Mouse (Mus musculus) regulatory T cell (primary cell): ENCODE results near the gene Cnfn.

Experiments used
- in situ Hi-C: fragments of 300-600 bp; cut with MboI, MseI; formaldehyde crosslinking; loops from one replicate; pipeline ENCODE4 v1.15.1; 2025; ENCODE audit warnings: high pct_unique_total_duplicates

Gene Cnfn

DNA sequence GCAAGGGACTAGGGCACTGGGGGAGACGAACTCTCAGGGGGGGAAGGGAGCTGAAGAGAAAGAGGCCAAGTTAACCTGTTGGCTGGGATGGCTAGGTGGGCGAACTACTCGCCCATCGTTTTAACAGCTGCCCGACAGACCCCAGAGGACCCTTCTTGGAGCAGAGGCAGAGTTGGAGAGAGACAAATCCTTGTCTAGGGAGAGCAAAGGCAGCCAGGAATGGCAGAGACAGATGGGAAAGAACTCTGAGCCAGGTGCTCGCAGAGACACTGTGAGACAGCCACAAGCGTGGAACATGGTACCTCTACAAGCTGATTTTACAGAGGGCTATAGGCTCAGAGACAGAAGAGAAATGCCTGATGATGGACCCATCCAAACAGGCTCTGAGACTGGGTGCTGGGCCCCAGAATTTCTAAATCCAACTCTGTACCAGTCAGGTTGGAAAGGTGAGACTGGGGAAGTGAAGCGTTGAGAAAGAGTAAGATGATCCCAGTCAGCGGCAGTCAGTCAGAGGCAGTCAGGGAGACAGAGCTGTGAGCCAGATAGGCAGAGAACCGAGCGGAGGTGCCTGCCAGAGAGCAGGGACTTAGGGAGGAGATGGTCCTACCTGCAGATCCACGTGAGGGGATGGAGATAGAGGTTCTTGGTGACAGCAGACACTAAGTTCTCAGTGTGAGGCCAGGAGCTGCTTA lies at the start of gene Cnfn:
TSS of gene Cnfn (minus strand) at position 667 of the 692 bp plus-strand sequence.
- in situ Hi-C loops, result no loop called here

GRCm38 (mm10) chr7:25417597-25417996 lies 48.1 kb upstream of the Cnfn start:
- in situ Hi-C loops, result no loop called here

DNA sequence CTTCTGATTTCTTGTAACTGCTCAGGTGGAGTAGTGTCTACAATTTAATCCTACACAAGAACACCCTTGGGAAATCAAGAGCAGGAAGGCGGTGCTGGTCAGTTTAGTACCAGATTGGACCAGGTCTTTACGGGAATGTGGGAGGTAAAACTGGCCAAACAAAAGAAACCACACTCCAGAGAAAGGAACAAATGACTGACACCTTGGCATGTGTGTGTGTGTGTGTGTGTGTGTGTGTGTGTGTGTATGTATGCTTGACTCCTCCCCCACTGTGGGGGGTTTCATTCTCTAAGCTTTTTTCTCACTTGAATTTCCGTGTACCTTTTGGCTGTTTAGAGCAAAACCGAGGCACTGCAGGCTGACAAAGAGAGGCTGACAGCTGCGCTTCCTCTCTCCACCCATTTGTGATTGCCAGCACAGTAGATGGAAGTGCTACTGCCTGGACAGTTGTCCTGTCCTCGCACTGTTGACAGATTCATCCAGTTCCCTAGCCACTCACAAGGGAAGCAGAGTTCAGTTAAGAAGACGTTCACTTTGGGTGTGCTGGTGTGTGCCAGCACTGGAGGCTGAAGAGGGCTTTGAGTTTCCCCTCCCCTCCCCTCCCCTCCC lies 43.4 kb upstream of the Cnfn start, which contains the start of gene Cxcl17:
TSS of gene Cxcl17 (minus strand) at position 54 of the 609 bp plus-strand sequence.
- in situ Hi-C loops, result no loop called here

DNA sequence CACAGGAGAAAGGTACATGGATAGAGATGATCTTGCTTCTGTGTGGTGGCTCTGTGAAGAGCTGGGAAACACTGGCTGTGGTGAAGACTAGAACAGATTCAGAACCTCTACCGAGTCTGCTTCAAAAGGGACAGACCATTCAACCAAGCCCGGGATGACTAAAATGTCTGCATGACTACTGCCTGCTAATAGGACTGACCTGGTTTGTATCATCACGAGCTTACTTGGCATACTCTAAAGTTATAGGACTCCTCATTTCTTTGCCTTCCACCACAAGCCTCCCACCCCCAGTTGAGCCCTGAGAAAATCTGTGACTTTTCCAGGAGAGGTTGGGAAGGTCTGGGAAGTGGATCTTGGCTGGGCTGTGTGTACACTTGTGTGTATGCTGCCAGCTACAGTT lies 42.3 kb upstream of the Cnfn start:
- in situ Hi-C loops, result no loop called here

DNA sequence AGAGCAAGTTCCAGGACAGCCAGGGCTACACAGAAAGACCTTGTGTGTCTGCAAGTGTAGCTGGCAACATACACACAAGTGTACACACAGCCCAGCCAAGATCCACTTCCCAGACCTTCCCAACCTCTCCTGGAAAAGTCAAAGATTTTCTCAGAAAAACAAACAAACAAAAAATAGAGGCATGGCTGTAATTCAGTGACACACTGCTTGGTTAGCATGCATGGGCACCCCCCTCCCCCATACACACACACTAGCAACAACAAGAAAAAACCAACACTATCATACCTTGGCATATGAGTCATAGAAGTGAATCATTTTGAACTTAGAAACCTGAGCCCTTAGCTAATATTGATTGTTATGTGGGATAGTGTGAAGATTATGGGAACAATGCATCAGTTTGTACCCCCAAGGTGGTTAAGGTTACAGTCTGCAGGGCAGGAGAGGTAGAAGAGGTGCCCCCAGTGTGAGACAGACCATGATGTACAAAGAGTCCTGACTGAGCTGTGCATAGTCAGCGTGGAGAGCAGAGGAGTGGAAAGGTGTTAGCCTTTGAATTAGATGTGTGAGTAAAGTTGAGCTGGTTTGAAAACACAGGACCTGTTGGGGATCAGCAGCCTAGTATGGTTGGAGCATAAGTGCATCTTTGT lies 41.6 kb upstream of the Cnfn start:
- in situ Hi-C loops, result no loop called here

- in situ Hi-C loops, result no loop called here
These were observed 39.7 kb upstream of the Cnfn start for GRCm38 (mm10) chr7:25409114-25409760.

DNA sequence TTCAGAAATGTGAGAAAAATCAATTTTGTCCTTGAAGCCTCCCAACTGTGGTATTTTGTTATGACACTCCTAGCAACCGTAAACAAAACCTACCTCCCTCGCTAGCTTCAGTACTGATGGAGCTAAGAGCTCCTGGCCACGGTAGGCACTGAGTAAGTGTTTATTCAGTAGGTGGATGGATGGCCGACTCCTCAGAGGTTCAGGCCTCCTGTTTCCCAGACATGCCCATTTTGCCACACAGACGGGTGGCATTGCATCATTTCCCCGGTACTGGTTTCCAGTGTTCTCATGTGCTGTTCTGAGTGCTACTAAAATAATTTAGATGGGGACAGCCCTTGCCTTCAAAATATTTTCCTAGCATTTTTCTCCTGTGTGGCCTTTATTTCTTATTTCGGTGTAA lies 36.9 kb upstream of the Cnfn start:
- in situ Hi-C loops, result no loop called here

DNA sequence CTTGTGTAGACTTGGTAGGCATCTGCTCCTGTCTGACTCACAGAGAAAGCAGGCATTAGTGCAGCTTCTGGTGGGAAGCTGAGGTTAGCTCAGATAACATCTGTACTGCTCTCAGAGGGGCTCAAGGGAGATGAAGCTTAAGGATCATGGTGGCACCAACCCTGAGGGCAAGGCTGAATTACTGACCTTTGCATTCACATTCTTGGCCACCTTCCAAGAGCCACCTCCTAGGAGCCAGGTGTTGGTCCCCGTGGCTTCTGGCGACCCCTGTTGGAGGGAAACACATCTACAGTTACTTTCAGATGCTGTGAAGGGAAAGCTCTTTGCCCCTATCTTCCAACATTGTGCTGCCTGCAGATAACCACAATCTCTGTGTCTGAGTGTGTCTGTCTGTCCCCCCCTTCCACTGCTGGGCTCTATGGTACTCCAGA lies 33.2 kb upstream of the Cnfn start:
- in situ Hi-C loops, result no loop called here

GRCm38 (mm10) chr7:25401986-25402385 lies 32.5 kb upstream of the Cnfn start:
- in situ Hi-C loops, result no loop called here

DNA sequence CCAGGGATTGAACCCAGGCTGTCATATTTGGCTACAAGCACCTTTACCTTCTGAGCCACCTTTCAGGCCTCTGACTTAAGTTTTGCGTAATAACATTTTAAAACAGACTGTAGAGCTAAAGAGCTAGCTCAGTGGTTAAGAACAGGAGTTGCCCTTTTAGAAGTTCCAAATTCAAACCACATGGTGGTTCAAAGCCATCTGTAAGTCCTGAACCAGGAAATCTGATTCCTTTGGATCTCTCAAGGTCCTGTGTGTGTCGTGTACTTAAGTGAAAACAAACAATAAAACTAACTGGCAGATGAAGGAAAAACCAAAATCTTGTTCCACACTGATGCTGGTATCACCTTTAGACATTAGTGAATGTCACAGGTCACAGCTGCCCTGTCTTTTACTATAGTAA lies 32.0 kb upstream of the Cnfn start:
- in situ Hi-C loops, result no loop called here

GRCm38 (mm10) chr7:25399028-25399427 lies 29.5 kb upstream of the Cnfn start:
- in situ Hi-C loops, result loop anchor here (5.0 kb wide), 1 partner anchor 1027 kb away; the partner anchor contains the start of gene Kcnn4

DNA sequence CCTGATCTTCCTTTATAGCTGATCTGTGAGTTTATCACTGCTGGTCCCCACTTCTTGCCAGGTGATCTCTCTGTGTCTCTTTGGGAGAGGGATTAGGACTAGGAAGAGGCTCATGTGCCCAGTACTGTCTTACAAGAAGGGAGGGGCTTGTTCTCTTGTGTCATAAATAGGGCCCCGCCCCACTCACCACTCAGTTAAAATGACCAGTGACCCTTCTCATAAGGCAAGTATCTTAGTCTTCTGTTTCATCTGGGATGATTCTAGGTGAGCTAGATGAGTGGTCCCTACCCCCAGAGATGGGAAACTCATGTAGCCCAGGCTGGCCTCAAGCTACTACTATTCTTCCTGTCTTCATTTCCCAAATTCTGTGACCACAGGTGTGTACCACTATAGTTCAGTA lies 29.1 kb upstream of the Cnfn start, which contains the start of gene Lipe:
TSS of gene Lipe (minus strand) at position 101 of the 400 bp plus-strand sequence.
- in situ Hi-C loops, result loop anchor here (5.0 kb wide), 1 partner anchor 1026 kb away; the partner anchor contains the start of gene Kcnn4

- in situ Hi-C loops, result loop anchor here (5.0 kb wide), 1 partner anchor 1024 kb away; the partner anchor contains the start of gene Kcnn4
These were observed 27.1 kb upstream of the Cnfn start for GRCm38 (mm10) chr7:25396621-25397020.

GRCm38 (mm10) chr7:25395558-25396521 lies 26.3 kb upstream of the Cnfn start:
- in situ Hi-C loops, result loop anchor here (5.0 kb wide), 1 partner anchor 1024 kb away; the partner anchor contains the start of gene Kcnn4

GRCm38 (mm10) chr7:25395186-25395557 lies 25.6 kb upstream of the Cnfn start:
- in situ Hi-C loops, result loop anchor here (5.0 kb wide), 1 partner anchor 1023 kb away; the partner anchor contains the start of gene Kcnn4

DNA sequence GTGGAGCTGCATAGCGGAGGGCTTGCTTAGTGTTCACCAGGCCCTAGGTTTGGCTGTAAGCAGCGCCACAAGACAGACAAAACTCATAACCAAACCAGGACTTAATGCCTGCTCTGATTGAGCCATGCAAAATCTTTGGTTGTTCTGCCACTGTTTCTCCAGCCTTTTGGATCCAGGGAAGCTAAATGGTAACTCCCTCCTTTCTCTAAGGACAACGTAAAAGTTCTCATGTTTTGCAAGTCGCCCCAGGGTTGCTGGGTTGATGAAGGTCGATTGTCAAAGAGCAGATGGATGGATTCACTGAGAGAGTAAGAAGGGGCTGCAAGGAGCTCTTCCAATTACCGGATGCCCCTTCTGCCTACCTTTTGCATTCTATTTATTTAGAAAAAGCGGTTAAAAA lies 25.2 kb upstream of the Cnfn start:
- in situ Hi-C loops, result loop anchor here (5.0 kb wide), 1 partner anchor 1022 kb away; the partner anchor contains the start of gene Kcnn4

- in situ Hi-C loops, result no loop called here
These were observed 24.1 kb upstream of the Cnfn start for GRCm38 (mm10) chr7:25393451-25394210.

- in situ Hi-C loops, result no loop called here
These were observed 23.3 kb upstream of the Cnfn start for GRCm38 (mm10) chr7:25392851-25393250.

DNA sequence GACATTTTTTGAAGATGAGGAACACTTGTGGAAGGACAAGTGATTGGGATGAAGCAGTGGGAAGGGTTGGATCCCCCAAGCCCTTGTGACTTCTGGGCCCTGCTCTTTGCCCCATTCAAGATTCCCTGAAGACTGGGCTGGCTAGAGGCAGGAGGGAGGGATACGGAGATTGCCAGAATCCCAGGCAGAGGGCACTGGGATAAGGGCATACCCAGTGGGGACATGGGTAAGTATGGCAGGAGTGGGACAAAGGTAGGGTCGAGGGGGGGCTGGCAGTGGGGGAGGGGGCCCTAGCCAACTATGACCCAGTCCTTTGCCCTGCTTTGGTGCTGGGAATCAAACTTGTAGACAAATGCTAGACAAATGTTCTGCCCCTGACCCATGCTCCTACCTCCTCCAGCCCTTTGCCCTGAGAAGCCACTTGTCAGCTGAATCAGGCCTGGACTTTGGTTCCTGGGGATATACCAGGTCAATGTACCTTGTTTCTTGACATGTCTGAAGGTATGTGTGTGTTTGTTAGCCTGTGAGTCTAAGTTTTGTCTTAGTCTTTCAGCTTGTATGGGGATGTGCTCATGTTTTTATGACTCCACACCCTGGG lies 22.4 kb upstream of the Cnfn start:
- in situ Hi-C loops, result no loop called here
